Mouse (Mus musculus): ENCODE results near the gene Rit1.
"Not testable (repeated sequence)": the region's sequence is repeated elsewhere in the genome, so short reads cannot be mapped to it uniquely, and the experiment has no call there.

Rit1 gene

GRCm38 (mm10) chr3:88740147-88740546 lies 23.5 kb downstream of the Rit1 start:
- DNase-seq (ENCODE audit: low spot score), result no peak

- DNase-seq (ENCODE audit: low spot score), result no peak
Observed at GRCm38 (mm10) chr3:88745534-88745933, 28.9 kb downstream of the Rit1 start.

- no peak for DNase-seq (ENCODE audit: low spot score)
Observed at GRCm38 (mm10) chr3:88746139-88746870, 29.7 kb downstream of the Rit1 start.

GRCm38 (mm10) chr3:88746871-88747231 lies 30.2 kb downstream of the Rit1 start:
- DNase-seq (ENCODE audit: low spot score), result no peak

GRCm38 (mm10) chr3:88754283-88754682 lies 37.6 kb downstream of the Rit1 start:
- DNase-seq (ENCODE audit: low spot score), result no peak

GRCm38 (mm10) chr3:88755541-88755940 lies 38.9 kb downstream of the Rit1 start:
- no peak for DNase-seq (ENCODE audit: low spot score)

GRCm38 (mm10) chr3:88756276-88756675 lies 39.6 kb downstream of the Rit1 start:
- peak; percentile 36 for DNase-seq (ENCODE audit: low spot score)

GRCm38 (mm10) chr3:88758045-88758500 lies 41.4 kb downstream of the Rit1 start:
- peak; percentile 89 for DNase-seq (ENCODE audit: low spot score)

DNA sequence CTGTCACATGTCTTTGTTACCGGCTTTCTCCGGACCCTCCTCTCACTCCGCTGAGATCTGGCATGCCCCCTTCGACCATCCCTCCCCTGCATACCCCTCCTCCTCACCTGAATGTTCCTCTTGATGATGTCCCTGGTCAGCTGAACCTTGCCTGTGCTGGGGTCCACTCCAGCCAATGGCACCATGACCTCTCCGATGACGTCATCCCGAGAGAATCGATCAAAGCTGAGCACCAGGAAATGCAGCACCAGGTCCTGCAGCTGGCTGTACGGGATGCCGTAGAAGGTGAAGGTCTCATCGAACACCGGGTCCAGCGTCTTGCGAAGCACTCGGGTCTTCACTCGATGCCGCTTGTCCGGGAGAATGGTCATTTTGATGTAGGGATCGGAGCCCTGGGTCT lies 45.0 kb downstream of the Rit1 start:
- DNase-seq (ENCODE audit: low spot score), result no peak

- DNase-seq (ENCODE audit: low spot score), result peak; percentile 42
Observed at GRCm38 (mm10) chr3:88762401-88762831, 45.8 kb downstream of the Rit1 start.

GRCm38 (mm10) chr3:88771189-88771940 lies 54.7 kb downstream of the Rit1 start:
- DNase-seq (ENCODE audit: low spot score), result peak; percentile 58

GRCm38 (mm10) chr3:88771941-88772280 lies 55.3 kb downstream of the Rit1 start:
- DNase-seq (ENCODE audit: low spot score), result not testable (repeated sequence)

DNA sequence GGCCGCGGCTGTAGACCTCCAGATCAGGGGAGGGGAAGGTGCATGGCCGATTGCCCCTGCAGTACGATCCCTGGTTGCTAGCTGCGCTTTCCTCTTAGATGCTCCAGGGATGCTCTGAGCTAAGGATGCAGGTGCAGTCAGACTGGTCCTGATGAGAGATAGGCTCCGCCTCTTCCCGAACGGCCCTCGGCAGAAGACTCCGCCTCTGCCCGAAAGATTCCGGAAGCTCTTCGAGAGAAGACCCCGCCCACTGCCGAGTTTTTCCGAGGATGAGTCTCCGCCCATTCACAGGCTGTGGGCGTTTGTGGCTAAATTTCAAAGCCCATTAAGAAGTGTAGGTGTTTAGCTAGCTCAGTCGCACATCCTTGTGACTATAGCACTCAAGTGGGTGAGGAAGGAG lies 55.8 kb downstream of the Rit1 start:
- DNase-seq (ENCODE audit: low spot score), result peak; percentile 87

DNA sequence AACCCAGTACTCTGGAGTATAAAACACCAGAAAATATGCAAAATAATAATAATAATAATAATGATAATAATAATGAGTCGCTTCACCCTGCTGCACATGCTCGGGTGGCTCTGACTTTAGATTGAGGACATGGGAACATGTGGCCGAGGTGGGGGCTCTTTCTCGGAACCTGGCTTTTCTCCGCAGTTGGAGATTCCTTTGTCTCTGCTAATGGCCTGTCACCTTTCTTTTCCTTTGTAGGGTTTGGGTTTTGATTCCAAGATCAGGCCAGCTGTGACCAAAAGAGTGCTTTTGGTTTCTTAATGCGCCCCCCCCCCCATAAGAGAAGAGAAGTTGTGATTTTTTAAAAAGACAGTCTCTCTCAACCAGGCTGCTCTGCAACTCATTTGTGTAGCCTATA lies 56.5 kb downstream of the Rit1 start:
- not testable (repeated sequence) for DNase-seq (ENCODE audit: low spot score)

DNA sequence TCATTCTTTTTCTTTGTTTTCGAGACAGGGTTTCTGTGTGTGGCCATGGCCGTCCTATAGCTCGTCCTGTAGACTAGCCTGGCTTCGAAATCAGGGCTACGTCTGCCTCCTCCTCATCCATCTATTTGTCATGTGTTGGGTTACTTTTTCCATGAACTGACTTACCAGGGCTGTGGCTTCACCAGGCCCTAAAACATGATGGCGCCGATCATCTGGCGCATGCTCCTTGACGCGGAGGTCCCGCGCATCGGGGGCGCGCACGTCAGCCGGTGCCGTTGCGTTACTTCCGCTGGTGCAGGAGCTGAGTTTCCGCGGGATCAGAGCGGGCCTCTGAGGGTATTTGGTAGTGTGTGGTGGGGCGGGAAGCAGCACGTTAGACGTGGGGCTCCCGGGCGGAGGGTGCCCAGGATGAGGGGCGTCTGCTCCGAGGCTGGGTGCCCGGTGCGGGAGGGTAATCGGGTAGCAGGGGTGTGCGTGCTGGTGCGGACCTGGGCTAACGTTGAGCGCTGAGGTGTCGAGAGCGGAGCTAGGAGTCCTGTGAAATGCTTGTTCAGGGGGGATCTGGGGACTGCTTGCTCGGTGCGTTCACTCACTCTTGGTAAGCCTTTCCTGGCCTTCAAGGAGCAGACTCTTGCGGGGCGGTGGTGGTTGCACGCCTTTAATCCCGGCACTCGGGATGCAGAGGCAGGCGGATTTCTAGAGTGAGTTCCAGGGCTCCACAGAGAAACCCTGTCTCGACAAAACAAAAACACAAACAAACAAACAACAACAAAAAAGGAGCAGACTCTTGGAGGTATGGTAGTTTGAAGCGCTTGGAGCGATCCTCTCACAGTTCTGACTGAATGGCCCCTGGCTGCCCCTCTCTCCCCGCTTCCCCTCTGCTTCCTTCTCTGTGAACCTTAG lies 58.6 kb downstream of the Rit1 start, which contains the start of gene Syt11:
Syt11 (minus strand) TSS at position 226 of the 903 bp plus-strand sequence.
- DNase-seq (ENCODE audit: low spot score), result peak; percentile 44
